Mouse (Mus musculus): ENCODE measurements at regions not wholly inside any gene's neighbourhood (a gene's known extent, or its start where the extent isn't known, plus 50 kb on each side); places are given as distances from the start of the nearest gene placed in this dataset.

DNA sequence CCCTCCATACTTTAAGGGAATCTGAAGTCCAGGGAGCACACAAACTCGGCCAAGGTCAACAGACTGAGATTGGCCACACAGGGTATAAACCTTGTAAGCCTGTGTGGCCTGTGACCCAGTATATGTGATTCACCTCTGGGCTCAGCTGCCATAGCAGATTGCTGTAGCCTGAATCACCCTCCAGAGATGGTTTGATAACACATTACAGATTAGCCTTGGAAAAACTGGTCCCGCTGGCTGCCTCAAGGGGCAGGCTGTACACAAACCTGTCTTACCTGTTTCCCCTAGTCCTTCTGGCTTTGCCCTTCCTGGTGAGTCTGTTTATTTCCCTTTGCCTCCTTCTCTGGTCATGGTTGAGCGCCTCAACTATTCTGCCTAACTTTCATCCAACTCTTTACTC lies 91.0 kb upstream of the Gm9972 start:
- in situ Hi-C loops (cut with MboI, MseI), result no loop called here

DNA sequence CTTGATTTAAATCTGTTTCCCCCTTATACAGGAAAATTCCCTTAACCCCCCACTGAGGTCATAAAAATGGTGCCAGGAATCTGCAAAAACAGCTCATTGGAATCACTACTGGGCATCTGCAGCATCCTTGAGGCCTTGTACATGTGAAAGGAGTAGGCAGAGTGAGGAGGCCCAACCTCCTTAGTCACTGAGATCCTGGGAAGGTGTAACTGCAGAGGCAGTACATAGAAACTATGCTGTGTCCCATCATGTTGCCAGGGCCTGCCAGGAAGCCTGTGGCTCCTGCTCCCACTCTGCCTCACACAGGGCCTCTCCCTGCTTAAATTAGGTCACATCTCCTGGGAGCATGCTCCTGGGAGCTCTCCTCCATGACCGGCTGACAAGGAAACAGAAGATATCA lies 85.7 kb upstream of the Gm9972 start:
- in situ Hi-C loops (cut with MboI, MseI), result no loop called here

DNA sequence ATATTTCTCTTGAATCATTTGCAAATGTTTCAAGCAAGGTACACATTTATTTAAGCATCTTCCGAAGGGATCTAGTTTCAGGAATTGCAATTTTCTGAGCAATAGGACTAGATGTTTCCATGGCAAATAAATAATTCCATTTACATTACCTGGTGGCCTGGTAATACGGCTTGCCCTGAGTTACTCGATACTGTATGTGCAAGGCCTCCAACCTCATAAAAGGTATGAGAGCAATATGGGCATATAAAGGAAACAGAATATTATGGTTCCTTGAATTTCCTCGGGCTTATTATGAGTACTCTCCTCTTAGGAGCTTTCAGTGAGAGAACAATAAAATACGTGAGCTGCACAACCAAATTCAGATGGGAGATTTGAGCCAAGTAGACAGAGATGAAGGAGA lies 81.4 kb upstream of the Gm9972 start:
- in situ Hi-C loops (cut with MboI, MseI), result no loop called here

DNA sequence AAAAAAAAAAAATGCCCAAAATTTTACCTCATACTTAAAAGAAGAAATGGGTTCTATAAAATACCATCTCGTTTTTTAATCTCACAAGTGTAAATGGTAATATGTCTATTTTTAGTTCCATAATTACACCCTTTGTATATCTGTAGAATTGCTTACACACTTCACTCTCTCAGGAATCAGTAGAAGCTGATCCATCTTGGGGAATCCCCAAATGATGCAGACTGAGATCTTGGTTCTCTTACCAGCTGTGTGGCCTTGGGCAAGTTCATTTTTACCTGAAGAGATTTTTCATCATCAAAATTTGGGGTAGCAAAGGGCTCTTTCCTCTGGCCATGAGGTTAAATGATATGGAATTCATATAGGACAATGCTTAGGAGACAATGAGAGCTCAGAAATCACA lies 69.8 kb upstream of the Gm9972 start:
- in situ Hi-C loops (cut with MboI, MseI), result loop anchor here (10.0 kb wide), 1 partner anchor 169 kb away; no protein-coding TSS in a partner anchor

DNA sequence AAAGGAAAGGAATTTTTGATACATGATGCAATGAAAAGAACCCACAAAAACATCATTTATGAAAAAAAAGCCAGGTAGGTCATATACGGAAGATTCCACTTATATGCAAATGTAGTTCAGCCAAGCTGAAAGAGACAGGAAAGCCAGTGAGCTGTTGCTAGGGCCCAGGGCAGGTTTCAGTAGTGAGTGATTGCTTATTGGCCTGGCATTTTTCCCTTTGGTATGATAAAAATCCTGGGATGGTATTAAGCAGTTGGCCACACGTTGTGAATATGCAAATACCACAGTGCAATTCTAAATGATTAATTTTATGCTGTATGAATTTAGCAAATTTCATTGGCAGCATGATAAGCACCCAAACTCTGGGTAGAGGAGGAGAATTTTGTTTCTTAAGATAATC lies 57.3 kb upstream of the Gm9972 start:
- in situ Hi-C loops (cut with MboI, MseI), result no loop called here

Data from regulatory T cell (primary cell).